Mouse (Mus musculus) heart, adult 9 months (tissue): ENCODE measurements around the gene P2rx4.

Experiments used
- DNase-seq, 2 experiments: peaks; one replicate each; pipeline ENCODE4 v3.0.0; 2022; ENCODE audit warnings: low spot score in 2 of 2

Gene P2rx4

GRCm38 (mm10) chr5:122756144-122756543 is 48.8 kb downstream of the P2rx4 start:
- no peak for DNase-seq

- DNase-seq: no peak
Measured at GRCm38 (mm10) chr5:122756680-122757079, 49.3 kb downstream of the P2rx4 start.

GRCm38 (mm10) chr5:122763271-122764031 is 56.1 kb downstream of the P2rx4 start:
- DNase-seq: no peak

- DNase-seq: no peak
Measured at GRCm38 (mm10) chr5:122764032-122764464, 56.7 kb downstream of the P2rx4 start.

- no peak for DNase-seq
Measured at GRCm38 (mm10) chr5:122767283-122767682, 59.9 kb downstream of the P2rx4 start.

GRCm38 (mm10) chr5:122769101-122769568 is 61.8 kb downstream of the P2rx4 start:
- DNase-seq: no peak

GRCm38 (mm10) chr5:122770304-122770703 is 63.0 kb downstream of the P2rx4 start:
- no peak for DNase-seq

GRCm38 (mm10) chr5:122770806-122771261 is 63.5 kb downstream of the P2rx4 start:
- DNase-seq: peak; percentile 87 to 89

GRCm38 (mm10) chr5:122771428-122771827 is 64.1 kb downstream of the P2rx4 start:
- no peak for DNase-seq

GRCm38 (mm10) chr5:122773756-122774155 is 66.4 kb downstream of the P2rx4 start:
- no peak for DNase-seq

- no peak for DNase-seq
Measured at GRCm38 (mm10) chr5:122774743-122775611, 67.6 kb downstream of the P2rx4 start.

GRCm38 (mm10) chr5:122775646-122776286 is 68.4 kb downstream of the P2rx4 start:
- no peak for DNase-seq

- no peak for DNase-seq
Measured at GRCm38 (mm10) chr5:122777322-122777721, 70.0 kb downstream of the P2rx4 start.

GRCm38 (mm10) chr5:122778231-122779226 is 71.2 kb downstream of the P2rx4 start:
- DNase-seq: no peak
